Mouse (Mus musculus): ENCODE data around the gene Tet3.

Tet3 gene

DNA sequence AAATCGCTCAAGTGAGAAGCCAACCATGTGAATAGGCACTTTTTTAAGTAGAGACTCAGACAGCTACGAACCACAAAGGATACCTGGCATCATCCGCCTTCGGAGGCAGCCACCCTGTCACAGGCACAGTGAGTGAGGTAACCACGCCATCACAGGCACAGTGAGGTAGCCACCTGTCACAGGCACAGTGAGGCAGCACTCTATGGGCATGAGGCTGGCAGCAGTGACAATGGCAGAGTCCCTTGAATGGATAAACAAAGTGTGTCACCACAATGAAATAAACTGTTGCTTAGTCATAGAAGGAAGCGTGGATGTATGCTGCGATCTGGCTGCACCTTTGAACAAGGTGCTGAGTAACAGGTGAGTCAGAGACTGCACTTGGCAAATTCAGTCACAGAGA, 19.7 kb upstream of the Tet3 start:
- no peak for DNase-seq (ENCODE audit: extremely low read depth, low read depth)

GRCm38 (mm10) chr6:83478217-83478616, 19.3 kb upstream of the Tet3 start:
- no peak for DNase-seq (ENCODE audit: extremely low read depth, low read depth)

- DNase-seq (ENCODE audit: extremely low read depth, low read depth) = no peak
Observed at GRCm38 (mm10) chr6:83475431-83475830, 16.5 kb upstream of the Tet3 start.

DNA sequence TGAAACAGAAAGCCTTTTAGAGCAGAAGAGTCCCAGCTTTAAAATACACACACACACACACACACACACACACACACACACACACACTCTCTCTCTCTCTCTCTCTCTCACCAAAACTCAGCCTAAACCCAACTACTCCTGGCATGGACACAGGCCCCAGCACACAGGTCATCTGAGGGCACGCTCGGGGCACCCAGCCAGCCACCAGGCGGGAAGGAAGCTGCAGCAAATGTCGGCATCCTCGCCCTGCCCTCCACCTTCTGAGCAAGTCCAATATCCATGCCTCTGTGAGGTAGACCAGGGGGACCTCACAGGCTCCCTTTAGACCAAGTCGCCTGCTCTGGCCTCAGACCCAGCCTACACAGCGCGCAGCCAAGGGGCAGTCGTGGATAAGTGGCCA, 14.4 kb upstream of the Tet3 start:
- no peak for DNase-seq (ENCODE audit: extremely low read depth, low read depth)

GRCm38 (mm10) chr6:83471739-83472138, 12.9 kb upstream of the Tet3 start:
- DNase-seq (ENCODE audit: extremely low read depth, low read depth) = no peak

- no peak for DNase-seq (ENCODE audit: extremely low read depth, low read depth)
Observed at GRCm38 (mm10) chr6:83464011-83464410, 5.1 kb upstream of the Tet3 start.

DNA sequence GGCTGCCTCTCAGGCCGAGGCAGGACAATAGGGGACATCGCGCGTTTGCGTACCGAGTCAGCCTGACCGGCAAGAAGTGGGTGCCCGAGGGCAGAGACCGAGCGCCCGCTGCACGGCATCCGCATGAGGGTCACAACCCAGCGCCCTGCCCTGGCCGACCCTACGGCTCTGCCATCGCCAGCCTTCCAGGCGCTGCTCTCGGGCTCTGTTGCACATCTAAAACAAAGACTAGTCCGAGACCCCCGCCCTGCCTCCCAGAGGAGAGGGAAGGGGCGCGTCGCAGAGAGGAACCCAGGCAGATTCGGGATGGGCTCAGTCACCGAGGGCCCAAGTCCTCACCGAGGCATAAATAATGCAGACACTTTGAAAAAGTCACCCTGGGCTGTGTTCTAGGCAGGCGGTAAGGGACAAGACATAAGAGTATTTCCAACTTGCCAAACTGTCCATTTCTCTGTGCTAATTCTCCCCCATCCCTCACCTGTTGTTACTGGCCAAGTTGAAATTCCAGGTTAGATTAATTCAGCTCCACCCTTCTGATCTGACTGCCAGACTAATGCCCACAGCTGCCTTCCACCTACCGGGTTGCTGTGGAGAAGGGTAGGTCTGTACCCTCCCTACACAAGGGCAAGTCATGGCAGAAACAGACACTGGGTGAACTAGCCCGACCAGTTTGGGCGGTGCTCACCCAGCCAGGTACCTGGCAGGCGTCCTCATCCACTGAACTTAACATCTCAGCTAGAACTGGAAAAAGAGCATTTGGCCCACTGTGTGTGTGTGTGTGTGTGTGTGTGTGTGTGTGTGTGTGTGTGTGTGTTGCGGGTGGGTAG, 1.7 kb downstream of the Tet3 start:
- DNase-seq (ENCODE audit: extremely low read depth, low read depth) = no peak

- DNase-seq (ENCODE audit: extremely low read depth, low read depth) = no peak
Observed at GRCm38 (mm10) chr6:83456131-83456983, 2.5 kb downstream of the Tet3 start.

DNA sequence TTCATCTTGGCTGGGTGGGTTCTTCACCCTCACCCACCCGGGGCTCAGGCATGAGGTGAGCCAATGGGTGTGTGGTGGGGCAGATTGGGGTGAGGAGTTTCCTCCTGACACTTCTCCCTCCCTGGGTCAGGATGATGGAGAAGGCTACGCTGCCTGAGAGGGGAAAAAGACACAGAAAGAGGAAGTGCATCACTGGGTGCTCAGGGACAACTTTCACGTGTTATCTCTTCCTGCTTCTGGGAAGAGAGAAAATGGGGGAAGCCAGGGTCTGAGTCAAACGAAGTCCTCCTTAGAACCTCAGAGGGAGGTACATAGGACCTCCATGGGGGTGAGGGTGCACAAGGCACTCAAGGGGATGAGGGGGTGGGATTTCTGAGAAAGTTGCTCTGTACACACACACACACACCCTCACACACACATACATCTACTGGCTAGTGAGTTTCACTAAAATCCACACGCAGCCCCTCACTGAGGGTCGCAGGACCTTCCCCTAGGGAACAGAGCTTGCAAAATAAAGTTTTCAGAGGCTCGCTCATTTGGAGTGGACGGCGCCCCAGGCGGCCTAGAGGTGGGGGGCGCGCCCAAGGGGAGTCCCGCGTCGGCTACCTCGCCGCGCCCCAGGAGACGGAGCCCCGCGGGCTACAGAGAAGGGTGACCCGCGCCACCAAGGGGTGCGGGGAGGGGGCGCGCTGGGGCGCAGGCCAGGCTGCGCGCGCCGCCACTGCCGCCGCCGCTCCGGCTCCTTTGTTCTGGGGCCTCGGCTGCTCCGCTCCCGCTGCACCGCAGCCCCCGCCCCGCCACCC, 3.4 kb downstream of the Tet3 start:
- peak; percentile 91 for DNase-seq (ENCODE audit: extremely low read depth, low read depth)

- no peak for DNase-seq (ENCODE audit: extremely low read depth, low read depth)
Observed at GRCm38 (mm10) chr6:83453706-83454105, 5.2 kb downstream of the Tet3 start.

DNA sequence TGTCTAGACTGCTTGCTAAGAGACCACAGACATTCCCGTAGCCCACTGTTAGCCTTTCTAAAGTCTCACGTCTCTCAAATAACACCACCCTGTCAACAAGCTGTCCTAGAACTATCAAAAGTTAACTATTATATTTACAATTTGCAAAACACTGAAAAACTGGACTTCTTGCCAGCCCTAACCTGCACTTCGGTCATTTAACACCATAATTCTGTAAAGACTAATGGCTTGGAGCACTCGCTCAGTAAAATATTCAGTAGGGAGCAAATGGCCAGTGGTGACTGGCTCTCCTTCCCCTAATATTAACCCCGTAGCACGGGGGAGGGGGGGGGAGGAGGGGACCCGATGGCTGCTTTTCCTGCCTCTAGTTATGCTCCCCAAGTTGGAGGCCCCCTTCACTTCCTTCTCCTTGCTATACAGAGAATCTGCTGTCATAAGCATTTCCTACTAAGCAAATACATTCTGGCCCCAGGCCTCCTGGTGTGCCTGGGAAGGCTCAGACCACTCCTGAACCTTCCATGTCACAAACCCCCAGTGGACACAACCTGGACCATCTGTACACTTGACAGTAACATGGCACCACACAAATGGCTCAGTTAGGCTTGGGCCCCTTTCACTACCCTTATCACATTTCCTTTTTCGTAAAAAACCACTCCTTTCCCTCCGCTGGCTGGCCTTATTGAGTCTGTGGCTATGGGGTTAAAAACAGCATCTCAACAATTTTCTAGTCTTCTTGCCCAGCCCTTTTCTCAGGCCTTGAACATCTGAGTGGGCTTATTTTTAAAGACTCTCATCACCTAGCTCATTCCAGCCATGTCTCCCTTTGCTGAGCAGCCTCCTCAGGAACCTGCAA, 8.2 kb downstream of the Tet3 start:
- DNase-seq (ENCODE audit: extremely low read depth, low read depth) = peak; percentile 49

DNA sequence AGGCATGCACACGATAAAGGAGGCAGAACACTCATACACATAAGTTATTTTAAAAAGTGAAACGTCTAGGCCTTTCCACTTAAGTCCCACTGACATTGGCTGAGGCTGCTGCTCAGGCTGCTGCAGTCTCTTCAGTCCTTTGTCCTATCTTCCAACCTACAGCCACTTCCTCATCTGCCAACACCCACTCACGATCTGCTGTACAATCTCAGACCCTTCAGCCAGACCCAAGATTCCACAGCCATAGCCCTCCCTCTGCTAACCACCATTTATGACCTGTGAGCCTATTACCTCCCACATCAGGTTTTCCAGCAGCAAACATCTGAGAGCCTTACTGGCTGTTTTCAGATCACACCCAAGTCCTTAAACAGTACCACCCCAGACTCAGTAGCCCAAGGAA, 9.4 kb downstream of the Tet3 start:
- DNase-seq (ENCODE audit: extremely low read depth, low read depth) = peak; percentile 60

- no peak for DNase-seq (ENCODE audit: extremely low read depth, low read depth)
Observed at GRCm38 (mm10) chr6:83448911-83449310, 10.0 kb downstream of the Tet3 start.

DNA sequence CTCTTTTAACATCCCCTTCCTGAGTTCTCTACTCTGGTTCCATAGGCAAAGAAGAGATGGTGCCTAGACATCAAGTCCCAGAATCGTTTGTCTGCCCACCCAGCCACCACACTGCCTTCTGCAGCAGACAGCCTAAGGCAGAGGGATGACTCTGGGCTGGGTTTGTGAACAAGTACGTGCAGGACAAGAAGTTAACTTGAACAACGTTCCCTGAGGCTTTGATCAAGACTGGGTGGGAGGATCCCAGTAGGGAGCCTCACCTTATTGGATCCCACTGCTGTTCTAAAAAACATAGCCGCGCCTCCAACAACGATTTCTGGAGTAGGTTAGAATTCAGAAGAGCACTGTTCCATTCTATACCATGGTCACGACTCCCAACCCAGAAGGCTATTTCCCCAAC, 11.9 kb downstream of the Tet3 start:
- DNase-seq (ENCODE audit: extremely low read depth, low read depth) = no peak

GRCm38 (mm10) chr6:83445796-83446195, 13.1 kb downstream of the Tet3 start:
- DNase-seq (ENCODE audit: extremely low read depth, low read depth) = no peak

- DNase-seq (ENCODE audit: extremely low read depth, low read depth) = no peak
Observed at GRCm38 (mm10) chr6:83443441-83444340, 15.2 kb downstream of the Tet3 start.

DNA sequence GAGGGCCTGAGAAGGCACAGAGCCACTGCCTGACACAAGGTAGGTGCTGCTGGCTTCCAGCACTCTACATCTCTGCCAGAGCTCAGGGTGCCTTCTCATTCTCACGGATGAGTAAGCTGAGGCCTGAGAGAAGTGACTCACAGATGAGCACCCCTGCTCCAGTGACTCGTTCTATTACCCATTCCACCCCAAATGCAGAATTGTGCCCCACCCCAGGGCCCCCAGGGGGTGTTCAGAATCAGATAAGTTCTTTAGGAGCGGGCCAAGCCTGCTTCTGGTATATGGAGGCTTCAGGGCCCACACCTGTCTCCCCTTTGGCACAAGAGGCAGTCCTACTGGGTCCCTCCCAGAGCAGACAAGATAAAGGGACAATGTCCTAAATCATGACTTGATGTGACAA, 16.2 kb downstream of the Tet3 start:
- DNase-seq (ENCODE audit: extremely low read depth, low read depth) = no peak

GRCm38 (mm10) chr6:83441259-83442061, 17.4 kb downstream of the Tet3 start:
- DNase-seq (ENCODE audit: extremely low read depth, low read depth) = no peak

Measured in MEL-GATA-1-ER (cell line).